13 mouse cellular contexts compared by ENCODE assay signal in genomic region chr8:105527110-105527509, GRCm38 (mm10). TPM values are rescaled to one million over a fixed set of nuclear protein-coding genes. Genes with fewer than 3 reads are reported as not detected.
A peak's percentile ranks its signal among the peaks of the same experiment; 100 is the strongest.
DNase-seq lines count a peak whose midpoint lies in the region; ATAC-seq lines count a peak whose summit lies in the region.
"Had no signal": no experiment of that assay in that cellular context is flagged by ENCODE, and none has a peak within 500 bp of the region (broad histone marks: within the 10 kb centered on the region; RNA-seq: fewer than 3 reads in every experiment).

No protein-coding gene starts in this region.

- no peak overlapping the region for H3K27ac ChIP-seq in neural tube, embryonic 14.5 days (ENCODE audit: low read depth, low read length)
- no peak overlapping the region for H3K27ac ChIP-seq in neural tube, embryonic 15.5 days (replicated peaks)
- H3K27ac ChIP-seq: lung, embryonic 15.5 days; midbrain, embryonic 10.5 days; neural tube, embryonic 12.5 days had no signal

- no peaks in the 10 kb centered on the region for H3K27me3 ChIP-seq in neural tube, embryonic 14.5 days (ENCODE audit: control insufficient read depth, insufficient read depth, low read length)
- no peaks in the 10 kb centered on the region for H3K27me3 ChIP-seq in neural tube, embryonic 15.5 days (replicated peaks)
- H3K27me3 ChIP-seq: lung, embryonic 15.5 days; neural tube, embryonic 12.5 days had no signal

- WGBS in neural tube, embryonic 14.5 days: 80% methylated on average over 2 of the region's 2 CpGs
- WGBS in neural tube, embryonic 15.5 days: 79% methylated on average over 2 of the region's 2 CpGs

- no peaks in the 10 kb centered on the region for H3K4me1 ChIP-seq in neural tube, embryonic 14.5 days (ENCODE audit: control insufficient read depth, insufficient read depth, low read length)
- H3K4me1 ChIP-seq in neural tube, embryonic 15.5 days: peaks cover 2% of the 10 kb centered on the region; the same call in 1 of the 2 replicates

- DNase-seq in cerebellum, postnatal 10 days: peak; percentile 93 to 94
- DNase-seq in cerebellum, adult 11-12 months: no peak
- DNase-seq in kidney, adult 11 months: peak; percentile 86
- DNase-seq in kidney, postnatal 4 days: peak; percentile 71 to 81
- no peak for DNase-seq in testis, postnatal 14 days (ENCODE audit: low spot score)

- H3K36me3 ChIP-seq in neural tube, embryonic 14.5 days (ENCODE audit: control insufficient read depth, insufficient read depth, low read length): peaks cover 24% of the 10 kb centered on the region
- H3K36me3 ChIP-seq in neural tube, embryonic 15.5 days: peaks cover 65% of the 10 kb centered on the region

- H3K4me3 ChIP-seq in neural tube, embryonic 14.5 days (ENCODE audit: low read depth, low read length): no peak overlapping the region
- no peak overlapping the region for H3K4me3 ChIP-seq in neural tube, embryonic 15.5 days (replicated peaks)
- H3K4me3 ChIP-seq: erythroblast, embryonic 14.5 days; lung, embryonic 15.5 days; midbrain, embryonic 10.5 days; neural tube, embryonic 12.5 days had no signal

- no peak overlapping the region for H3K9ac ChIP-seq in neural tube, embryonic 14.5 days (replicated peaks; ENCODE audit: low read depth, low read length)
- H3K9ac ChIP-seq in neural tube, embryonic 15.5 days (replicated peaks): no peak overlapping the region
- H3K9ac ChIP-seq: lung, embryonic 15.5 days; neural tube, embryonic 12.5 days had no signal

- no peaks in the 10 kb centered on the region for H3K9me3 ChIP-seq in neural tube, embryonic 14.5 days (ENCODE audit: control insufficient read depth, low read length)
- no peaks in the 10 kb centered on the region for H3K9me3 ChIP-seq in neural tube, embryonic 15.5 days (replicated peaks)
- H3K9me3 ChIP-seq: lung, embryonic 15.5 days; midbrain, embryonic 10.5 days; neural tube, embryonic 12.5 days had no signal

- 0 out of 2 replicates have a peak, but pooled peaks have one; percentile 23 for ATAC-seq in neural tube, embryonic 14.5 days (ENCODE audit: low read depth)
- ATAC-seq in neural tube, embryonic 15.5 days (ENCODE audit: low FRiP score): no peak
- ATAC-seq in frontal cortex, adult (ENCODE audit: low TSS enrichment): no peak

- no peak overlapping the region for H3K4me2 ChIP-seq in neural tube, embryonic 14.5 days (ENCODE audit: low read depth, low read length)
- no peak overlapping the region for H3K4me2 ChIP-seq in neural tube, embryonic 15.5 days
- H3K4me2 ChIP-seq: lung, embryonic 15.5 days; neural tube, embryonic 12.5 days had no signal

RNA-seq across cellular contexts. Expression of gene Hsd11b2, which starts 8.6 kb away (rescaled TPM):
- polyA plus RNA-seq in neural tube, embryonic 14.5 days (2014; fragmentation: Nextera tagmentation; extraction: Ambion mirVana): 0.94 and 1.2 TPM in 2 replicates
- polyA plus RNA-seq in neural tube, embryonic 15.5 days (2015; fragmentation: Nextera tagmentation; extraction: Ambion mirVana): 1.0 and 1.1 TPM in 2 replicates
- polyA plus RNA-seq: cortical plate, adult 2 months; erythroblast, embryonic 14.5 days had no signal

RNA-seq across cellular contexts. Expression of gene Zdhhc1, which starts 30.4 kb away (rescaled TPM):
- polyA plus RNA-seq in neural tube, embryonic 14.5 days (2014; fragmentation: Nextera tagmentation; extraction: Ambion mirVana): 27.9 and 32.5 TPM in 2 replicates
- polyA plus RNA-seq in neural tube, embryonic 15.5 days (2015; fragmentation: Nextera tagmentation; extraction: Ambion mirVana): 36.6 and 36.8 TPM in 2 replicates

RNA-seq across cellular contexts. Expression of gene Atp6v0d1, which starts 38.7 kb away (rescaled TPM):
- polyA plus RNA-seq in neural tube, embryonic 14.5 days (2014; fragmentation: Nextera tagmentation; extraction: Ambion mirVana): 235 and 254 TPM in 2 replicates
- polyA plus RNA-seq in neural tube, embryonic 15.5 days (2015; fragmentation: Nextera tagmentation; extraction: Ambion mirVana): 219 and 243 TPM in 2 replicates

RNA-seq across cellular contexts. Expression of gene Tppp3, which starts 55.8 kb away (rescaled TPM):
- polyA plus RNA-seq in neural tube, embryonic 14.5 days (2014; fragmentation: Nextera tagmentation; extraction: Ambion mirVana): 189 and 259 TPM in 2 replicates
- polyA plus RNA-seq in neural tube, embryonic 15.5 days (2015; fragmentation: Nextera tagmentation; extraction: Ambion mirVana): 253 and 288 TPM in 2 replicates

Comparison
In these comparisons a context has a peak if more than half of its experiments do, and no peak if none do; other contexts are left out.
1. DNase-seq: peak in cerebellum, postnatal 10 days (2 of 2), kidney, adult 11 months (single experiment) and kidney, postnatal 4 days (2 of 2); none in cerebellum, adult 11-12 months (single experiment) and testis, postnatal 14 days (single experiment).